Mouse (Mus musculus): ENCODE measurements around the gene Thoc7. TPM values are rescaled to one million over a fixed set of nuclear protein-coding genes. Genes with fewer than 3 reads are reported as not detected.

Thoc7 gene
- polyA plus RNA-seq (2015; fragmentation: Nextera tagmentation; extraction: Ambion mirVana): 132 and 144 TPM in 2 replicates

GRCm38 (mm10) chr14:13961401-13962112, at the start of gene Thoc7, which contains the start of gene Atxn7:
Gene Thoc7 (minus strand): TSS chr14:13961852.
Gene Atxn7 (plus strand): TSS chr14:13961440.

GRCm38 (mm10) chr14:13914387-13915082, 47.1 kb downstream of the Thoc7 start, which contains the start of gene Gm281:
Gene Gm281 (minus strand): TSS chr14:13914478.

Other genes with a start within 250 kb of the Thoc7 start
- gene Gm281, start 47.4 kb downstream of the Thoc7 start, polyA plus RNA-seq (2015; fragmentation: Nextera tagmentation; extraction: Ambion mirVana): not detected in 2 replicates
- 2.6 and 3.2 TPM in 2 replicates for gene Atxn7, start 412 bp downstream of the Thoc7 start, polyA plus RNA-seq (2015; fragmentation: Nextera tagmentation; extraction: Ambion mirVana)
- gene Psmd6, start 159.1 kb upstream of the Thoc7 start, polyA plus RNA-seq (2015; fragmentation: Nextera tagmentation; extraction: Ambion mirVana): 178 and 193 TPM in 2 replicates
- not detected in 2 replicates for gene Olfr720, start 225.0 kb upstream of the Thoc7 start, polyA plus RNA-seq (2015; fragmentation: Nextera tagmentation; extraction: Ambion mirVana)